Mouse (Mus musculus): Measurements from ENCODE around the gene Hmx2.

- 0 out of 2 replicates have a peak, but pooled peaks have one; percentile 22 for TF ChIP-seq CTCF (IDR thresholded peaks at IDR 0.05; ENCODE audit: low read depth, low read length)
- TF ChIP-seq TAL1 (conservative IDR thresholded peaks at IDR 0.05; ENCODE audit: low read depth, low read length), result no peak
- TF ChIP-seq POLR2AphosphoS5 (IDR thresholded peaks at IDR 0.05; ENCODE audit: insufficient replicate concordance, low read depth, low read length), result no peak
- TF ChIP-seq GATA1 (IDR thresholded peaks at IDR 0.05; ENCODE audit: borderline replicate concordance, low read length), result no peak
Observed at GRCm38 (mm10) chr7:131539979-131540378, 8.6 kb upstream of the Hmx2 start.

All from G1E (cell line).